Comparison of ENCODE assay signal across 10 mouse cellular contexts in the genomic region with DNA sequence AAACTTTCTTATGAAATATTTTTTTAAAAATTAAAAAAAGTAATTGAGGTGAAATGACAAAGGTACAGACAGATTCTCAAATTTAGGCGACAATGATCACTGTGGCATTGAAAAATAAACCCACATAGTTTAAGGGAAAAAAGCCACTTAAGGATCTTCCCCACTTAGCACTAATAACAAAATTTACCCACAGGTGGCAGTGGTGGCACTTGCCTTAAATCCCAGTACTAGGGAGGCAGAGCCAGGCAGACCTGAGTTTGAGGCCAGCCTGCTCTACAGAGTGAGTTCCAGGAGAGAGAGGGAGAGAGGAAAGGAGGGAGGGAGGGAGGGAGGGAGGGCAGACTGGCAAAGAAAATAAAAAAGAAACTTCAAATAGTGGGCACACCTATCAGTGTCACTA. TPM values are rescaled to one million over a fixed set of nuclear protein-coding genes. Genes with fewer than 3 reads are reported as not detected.
DNase-seq lines count a peak whose midpoint lies in the region; ATAC-seq lines count a peak whose summit lies in the region.
"Had no signal": no experiment of that assay in that cellular context is flagged by ENCODE, and none has a peak within 500 bp of the region (broad histone marks: within the 10 kb centered on the region; RNA-seq: fewer than 3 reads in every experiment).

No protein-coding gene starts in this region.

- 92% methylated on average over 1 of the region's 1 CpGs for WGBS in kidney, embryonic 15.5 days

- H3K36me3 ChIP-seq in kidney, embryonic 15.5 days: peaks cover 53% of the 10 kb centered on the region

- no peaks in the 10 kb centered on the region for H3K9me3 ChIP-seq in kidney, embryonic 15.5 days (replicated peaks)
- H3K9me3 ChIP-seq: forebrain, embryonic 13.5 days; liver, embryonic 13.5 days had no signal

- no peak overlapping the region for H3K9ac ChIP-seq in kidney, embryonic 15.5 days
- H3K9ac ChIP-seq: forebrain, embryonic 13.5 days; hindbrain, embryonic 14.5 days; liver, embryonic 13.5 days had no signal

- peaks cover 4% of the 10 kb centered on the region; the same call in 1 of the 2 replicates for H3K4me1 ChIP-seq in kidney, embryonic 15.5 days
- H3K4me1 ChIP-seq: liver, embryonic 13.5 days had no signal

- H3K4me3 ChIP-seq in kidney, embryonic 15.5 days (replicated peaks): no peak overlapping the region
- H3K4me3 ChIP-seq: forebrain, embryonic 13.5 days; liver, embryonic 13.5 days had no signal

- no peaks in the 10 kb centered on the region for H3K27me3 ChIP-seq in kidney, embryonic 15.5 days
- H3K27me3 ChIP-seq: forebrain, embryonic 13.5 days; liver, embryonic 13.5 days had no signal

- ATAC-seq in kidney, embryonic 15.5 days (replicated peaks; ENCODE audit: low FRiP score): no peak
- ATAC-seq: forebrain, embryonic 13.5 days had no signal

- no peak overlapping the region for H3K4me2 ChIP-seq in kidney, embryonic 15.5 days
- H3K4me2 ChIP-seq: forebrain, embryonic 13.5 days; hindbrain, embryonic 14.5 days; liver, embryonic 13.5 days had no signal

- DNase-seq in kidney, postnatal 14 days: peak; percentile 26
- DNase-seq in A20 (ENCODE audit: low read depth, low spot score) (peak; percentile 16), NIH3T3 (ENCODE audit: low read depth) (peak; percentile 49)
- peak; percentile 53 for DNase-seq in naive thymus-derived CD4-positive, alpha-beta T cell, adult 2 months (ENCODE audit: low read depth)
- DNase-seq in spleen, adult 12 weeks (ENCODE audit: low spot score): no peak
- DNase-seq in urinary bladder, postnatal 10 days (ENCODE audit: low spot score): no peak
- DNase-seq: liver, embryonic 13.5 days had no signal

- no peak overlapping the region for H3K27ac ChIP-seq in kidney, embryonic 15.5 days
- H3K27ac ChIP-seq: forebrain, embryonic 13.5 days; hindbrain, embryonic 14.5 days; liver, embryonic 13.5 days had no signal

RNA-seq across cellular contexts. Expression of gene Wdr59, which starts 56.6 kb away (rescaled TPM):
- polyA plus RNA-seq in kidney, embryonic 15.5 days (2015; fragmentation: Nextera tagmentation; extraction: Ambion mirVana): 6.7 and 7.0 TPM in 2 replicates

Comparison
In these comparisons a context has a peak if more than half of its experiments do, and no peak if none do; other contexts are left out.
1. DNase-seq: peak in kidney, postnatal 14 days (single experiment), A20 (single experiment), NIH3T3 (single experiment) and naive thymus-derived CD4-positive, alpha-beta T cell, adult 2 months (single experiment); none in spleen, adult 12 weeks (single experiment) and urinary bladder, postnatal 10 days (single experiment).